Mouse (Mus musculus) c-Kit-positive CD71-negative TER-119-negative erythroid progenitor cells, embryonic 14.5 days (primary cell): ENCODE results near the gene Mef2c.

Source experiments
- DNase-seq: peaks from one replicate; pipeline ENCODE4 v3.0.0-alpha.2; 2013; ENCODE audit warnings: low read depth

Gene Mef2c

GRCm38 (mm10) chr13:83608851-83609516 lies 105.2 kb downstream of the Mef2c start:
- DNase-seq = peak; percentile 68

GRCm38 (mm10) chr13:83609517-83609878 lies 105.7 kb downstream of the Mef2c start:
- DNase-seq = no peak

- no peak for DNase-seq
Measured at GRCm38 (mm10) chr13:83610124-83610523, 106.3 kb downstream of the Mef2c start.

GRCm38 (mm10) chr13:83612195-83612594 lies 108.4 kb downstream of the Mef2c start:
- no peak for DNase-seq

- no peak for DNase-seq
Measured at GRCm38 (mm10) chr13:83615875-83616274, 112.0 kb downstream of the Mef2c start.

GRCm38 (mm10) chr13:83624651-83625050 lies 120.8 kb downstream of the Mef2c start:
- DNase-seq = no peak

GRCm38 (mm10) chr13:83627429-83627828 lies 123.6 kb downstream of the Mef2c start:
- no peak for DNase-seq

- DNase-seq = no peak
Measured at GRCm38 (mm10) chr13:83628139-83628538, 124.3 kb downstream of the Mef2c start.

GRCm38 (mm10) chr13:83633155-83633554 lies 129.3 kb downstream of the Mef2c start:
- DNase-seq = no peak

- no peak for DNase-seq
Measured at GRCm38 (mm10) chr13:83635218-83635617, 131.4 kb downstream of the Mef2c start.

- DNase-seq = no peak
Measured at GRCm38 (mm10) chr13:83637666-83638065, 133.8 kb downstream of the Mef2c start.

- DNase-seq = no peak
Measured at GRCm38 (mm10) chr13:83638735-83639134, 134.9 kb downstream of the Mef2c start.

- no peak for DNase-seq
Measured at GRCm38 (mm10) chr13:83649051-83649450, 145.2 kb downstream of the Mef2c start.

- peak; percentile 40 for DNase-seq
Measured at GRCm38 (mm10) chr13:83649795-83650476, 146.1 kb downstream of the Mef2c start.

GRCm38 (mm10) chr13:83650807-83651206 lies 147.0 kb downstream of the Mef2c start:
- no peak for DNase-seq

GRCm38 (mm10) chr13:83651941-83652548 lies 148.2 kb downstream of the Mef2c start:
- DNase-seq = no peak

- DNase-seq = no peak
Measured at GRCm38 (mm10) chr13:83652560-83652959, 148.7 kb downstream of the Mef2c start.

GRCm38 (mm10) chr13:83654889-83655769 lies 151.3 kb downstream of the Mef2c start:
- DNase-seq = peak; percentile 65

- DNase-seq = no peak
Measured at GRCm38 (mm10) chr13:83656094-83656493, 152.3 kb downstream of the Mef2c start.

- DNase-seq = no peak
Measured at GRCm38 (mm10) chr13:83656773-83657172, 152.9 kb downstream of the Mef2c start.

- DNase-seq = no peak
Measured at GRCm38 (mm10) chr13:83660722-83661121, 156.9 kb downstream of the Mef2c start.

GRCm38 (mm10) chr13:83661166-83661565 lies 157.3 kb downstream of the Mef2c start:
- no peak for DNase-seq
